ENCODE assay signal across 8 mouse cellular contexts in genomic region chr11:6414751-6415550, GRCm38 (mm10). TPM values are rescaled to one million over a fixed set of nuclear protein-coding genes. Genes with fewer than 3 reads are reported as not detected.
DNase-seq lines count a peak whose midpoint lies in the region; ATAC-seq lines count a peak whose summit lies in the region.

Gene Ppia, plus strand, starts transcription at chr11:6415443.

- H3K4me1 ChIP-seq in forebrain, embryonic 15.5 days: peaks cover 29% of the 10 kb centered on the region
- H3K4me1 ChIP-seq in hindbrain, embryonic 10.5 days (replicated peaks): peaks cover 33% of the 10 kb centered on the region
- peaks cover 30% of the 10 kb centered on the region for H3K4me1 ChIP-seq in limb, embryonic 10.5 days
- H3K4me1 ChIP-seq in midbrain, embryonic 15.5 days: peaks cover 30% of the 10 kb centered on the region

- H3K36me3 ChIP-seq in forebrain, embryonic 15.5 days: peaks cover 19% of the 10 kb centered on the region
- peaks cover 34% of the 10 kb centered on the region for H3K36me3 ChIP-seq in hindbrain, embryonic 10.5 days
- H3K36me3 ChIP-seq in limb, embryonic 10.5 days: peaks cover 34% of the 10 kb centered on the region
- peaks cover 13% of the 10 kb centered on the region for H3K36me3 ChIP-seq in midbrain, embryonic 15.5 days (replicated peaks)

- H3K9me3 ChIP-seq in forebrain, embryonic 15.5 days: no peaks in the 10 kb centered on the region
- H3K9me3 ChIP-seq in hindbrain, embryonic 10.5 days: no peaks in the 10 kb centered on the region
- H3K9me3 ChIP-seq in limb, embryonic 10.5 days (replicated peaks): no peaks in the 10 kb centered on the region
- no peaks in the 10 kb centered on the region for H3K9me3 ChIP-seq in midbrain, embryonic 15.5 days

- no peak for DNase-seq in left cerebral cortex, adult 18-20 months (ENCODE audit: low spot score in 2 of 2)
- no peak for DNase-seq in left cerebral cortex, adult 9 months (ENCODE audit: low spot score in 2 of 2)
- DNase-seq in adrenal gland, postnatal 36 days: no peak
- peak; percentile 40 for DNase-seq in hindbrain, embryonic 10.5 days (ENCODE audit: low spot score)
- peak; percentile 63 for DNase-seq in limb, embryonic 10.5 days (ENCODE audit: low spot score)
- DNase-seq in ovary, postnatal 10 days (ENCODE audit: low spot score): no peak

- peak within 1 kb of the TSS; percentile 66 for H3K4me2 ChIP-seq in forebrain, embryonic 15.5 days (replicated peaks)
- peak within 1 kb of the TSS; percentile 88 for H3K4me2 ChIP-seq in midbrain, embryonic 15.5 days

- H3K27ac ChIP-seq in forebrain, embryonic 15.5 days (replicated peaks): peak within 1 kb of the TSS; percentile 96
- peak within 1 kb of the TSS; percentile 99 for H3K27ac ChIP-seq in hindbrain, embryonic 10.5 days
- peak within 1 kb of the TSS; percentile 99 for H3K27ac ChIP-seq in limb, embryonic 10.5 days
- peak within 1 kb of the TSS; percentile 97 for H3K27ac ChIP-seq in midbrain, embryonic 15.5 days

- H3K27me3 ChIP-seq in forebrain, embryonic 15.5 days: no peaks in the 10 kb centered on the region
- H3K27me3 ChIP-seq in hindbrain, embryonic 10.5 days (ENCODE audit: insufficient read depth, poor library complexity, severe bottlenecking): no peaks in the 10 kb centered on the region
- no peaks in the 10 kb centered on the region for H3K27me3 ChIP-seq in limb, embryonic 10.5 days (ENCODE audit: low read depth, poor library complexity, severe bottlenecking)
- no peaks in the 10 kb centered on the region for H3K27me3 ChIP-seq in midbrain, embryonic 15.5 days (replicated peaks)

- peak within 1 kb of the TSS; percentile 79 for H3K4me3 ChIP-seq in forebrain, embryonic 15.5 days
- H3K4me3 ChIP-seq in hindbrain, embryonic 10.5 days: peak within 1 kb of the TSS; percentile 98
- peak within 1 kb of the TSS; percentile 89 for H3K4me3 ChIP-seq in limb, embryonic 10.5 days
- peak within 1 kb of the TSS; percentile 83 for H3K4me3 ChIP-seq in midbrain, embryonic 15.5 days

- no peak for ATAC-seq in forebrain, embryonic 15.5 days (replicated peaks)
- ATAC-seq in midbrain, embryonic 15.5 days (replicated peaks): no peak; the same call in 1 of the 2 replicates

- 13% methylated on average over 21 of the region's 21 CpGs for WGBS in forebrain, embryonic 15.5 days
- 13% methylated on average over 21 of the region's 21 CpGs for WGBS in hindbrain, embryonic 10.5 days
- 8% methylated on average over 21 of the region's 21 CpGs for WGBS in limb, embryonic 10.5 days
- whole genome bisulfite sequencing in midbrain, embryonic 15.5 days: 10% methylated on average over 21 of the region's 21 CpGs

- H3K9ac ChIP-seq in forebrain, embryonic 15.5 days (replicated peaks): peak within 1 kb of the TSS; percentile 87
- peak within 1 kb of the TSS; percentile 88 for H3K9ac ChIP-seq in midbrain, embryonic 15.5 days

RNA-seq across cellular contexts. Expression of gene Ppia, which starts in this region (rescaled TPM):
- 1,000 to 10,000 TPM; 1,850 TPM for total RNA-seq in left cerebral cortex, adult 18-20 months (2021)
- total RNA-seq in adrenal gland, postnatal 36 days (2021): 1,000 to 10,000 TPM; 1,935 TPM
- polyA plus RNA-seq in forebrain, embryonic 15.5 days (2015; fragmentation: Nextera tagmentation; extraction: Ambion mirVana): 3,682 and 3,685 TPM in 2 replicates
- polyA plus RNA-seq in hindbrain, embryonic 10.5 days (2016; fragmentation: Nextera tagmentation; extraction: Ambion mirVana): 5,657 and 6,044 TPM in 2 replicates
- polyA plus RNA-seq in limb, embryonic 10.5 days (2016; fragmentation: Nextera tagmentation; extraction: Ambion mirVana): 5,840 and 6,698 TPM in 2 replicates
- 3,416 and 3,418 TPM in 2 replicates for polyA plus RNA-seq in midbrain, embryonic 15.5 days (2015; fragmentation: Nextera tagmentation; extraction: Ambion mirVana)

Comparison
In these comparisons a context has a peak if more than half of its experiments do, and no peak if none do; other contexts are left out.
1. DNase-seq: peak in hindbrain, embryonic 10.5 days (single experiment) and limb, embryonic 10.5 days (single experiment); none in left cerebral cortex, adult 18-20 months (0 of 2), left cerebral cortex, adult 9 months (0 of 2), adrenal gland, postnatal 36 days (0 of 2) and ovary, postnatal 10 days (single experiment).
2. Peak in every context shown above with its lines, with median percentiles within 50 percentile points of each other: H3K27ac ChIP-seq and H3K4me3 ChIP-seq.